Mouse (Mus musculus) embryonic facial prominence, embryonic 13.5 days (tissue): Measurements from ENCODE around the gene Chrna4. TPM values are rescaled to one million over a fixed set of nuclear protein-coding genes. Genes with fewer than 3 reads are reported as not detected.

Experiments used
- ATAC-seq: fragments of 200-750 bp; cut with Nextera tagmentation; 2 replicates; pipeline ENCODE4 v1.8.0; 2017; ENCODE audit warnings: low read depth; ENCODE audit not compliant: insufficient number of reproducible peaks, insufficient read depth, low FRiP score, low TSS enrichment
- H3K27ac ChIP-seq: fragments of 300-500 bp; sonication (generic); 2 replicates; pipeline ENCODE4 v1.5.1; 2015; ENCODE audit warnings: moderate library complexity, mild to moderate bottlenecking, inconsistent platforms
- H3K27me3 ChIP-seq: fragments of 300-500 bp; sonication (generic); 2 replicates; pipeline ENCODE4 v1.6.1; 2015; ENCODE audit warnings: mild to moderate bottlenecking, inconsistent platforms
- H3K36me3 ChIP-seq: fragments of 300-500 bp; sonication (generic); 2 replicates; pipeline ENCODE4 v1.6.1; 2015; ENCODE audit warnings: mild to moderate bottlenecking, inconsistent platforms
- H3K4me1 ChIP-seq: fragments of 300-500 bp; sonication (generic); 2 replicates; pipeline ENCODE4 v1.6.1; 2015; ENCODE audit warnings: inconsistent platforms
- H3K4me2 ChIP-seq: fragments of 300-500 bp; sonication (generic); 2 replicates; pipeline ENCODE4 v1.6.1; 2015; ENCODE audit warnings: moderate library complexity, mild to moderate bottlenecking, inconsistent platforms
- H3K4me3 ChIP-seq: fragments of 300-500 bp; sonication (generic); 2 replicates; pipeline ENCODE4 v1.5.1; 2015; ENCODE audit warnings: mild to moderate bottlenecking, inconsistent platforms
- H3K9ac ChIP-seq: fragments of 300-500 bp; sonication (generic); 2 replicates; pipeline ENCODE4 v1.6.1; 2015; ENCODE audit warnings: mild to moderate bottlenecking, inconsistent platforms
- H3K9me3 ChIP-seq: fragments of 300-500 bp; sonication (generic); 2 replicates; pipeline ENCODE4 v1.6.1; 2016; ENCODE audit warnings: inconsistent platforms
- WGBS: fragments of 180-500 bp; shearing (Covaris S2); methylation state at CpG from one replicate; pipeline ENCODE4 v1.1.7; 2015; ENCODE audit warnings: mixed read lengths; 5-methylcytosine and 5-hydroxymethylcytosine counted together
- polyA plus RNA-seq: library from polyadenylated mRNA; unstranded; fragments of >200 nt; fragmentation: Nextera tagmentation; extraction: Ambion mirVana; gene quantifications from 2 replicates; pipeline ENCODE4 v1.2.1, GENCODE M21; 2015

Chrna4 gene
- polyA plus RNA-seq, result 0.73 and 1.8 TPM in 2 replicates

GRCm38 (mm10) chr2:181043437-181043836, at the start of gene Chrna4:
Gene Chrna4 (minus strand): TSS chr2:181043546.
- WGBS, result 47% methylated on average over 3 of the region's 3 CpGs
- Histone ChIP-seq H3K9me3 (no peaks in the 10 kb centered on the region), H3K36me3 (no peaks in the 10 kb centered on the region)

GRCm38 (mm10) chr2:181090123-181090522, 46.8 kb upstream of the Chrna4 start:
- Histone ChIP-seq H3K9ac (no peak overlapping the region), H3K9me3 (no peaks in the 10 kb centered on the region), H3K4me3 (no peak overlapping the region), H3K36me3 (no peaks in the 10 kb centered on the region), H3K27me3 (peaks cover 7% of the 10 kb centered on the region; the same call in 1 of the 2 replicates), H3K4me1 (no peaks in the 10 kb centered on the region), H3K27ac (no peak overlapping the region), H3K4me2 (no peak overlapping the region)
- WGBS, result 77% methylated on average over 3 of the region's 3 CpGs
- ATAC-seq, result no peak

More at GRCm38 (mm10) chr2:181043437-181043836, at the start of gene Chrna4:
- no peak within 1 kb of the TSS for H3K9ac ChIP-seq
- peaks cover 11% of the 10 kb centered on the region for H3K4me1 ChIP-seq
- peaks cover 47% of the 10 kb centered on the region for H3K27me3 ChIP-seq
- H3K27ac ChIP-seq, result no peak within 1 kb of the TSS
- no peak within 1 kb of the TSS for H3K4me3 ChIP-seq
- H3K4me2 ChIP-seq, result no peak within 1 kb of the TSS
- no peak for ATAC-seq

- H3K27me3 ChIP-seq, result no peaks in the 10 kb centered on the region
- no peak overlapping the region for H3K27ac ChIP-seq
- no peaks in the 10 kb centered on the region for H3K36me3 ChIP-seq
- no peak overlapping the region for H3K4me3 ChIP-seq
- no peaks in the 10 kb centered on the region for H3K9me3 ChIP-seq
- no peak for ATAC-seq
- 0 out of 2 replicates have a peak, but pooled peaks cover 4% of the 10 kb centered on the region for H3K4me1 ChIP-seq
- WGBS, result 62% methylated on average over 8 of the region's 8 CpGs
- no peak overlapping the region for H3K4me2 ChIP-seq
- no peak overlapping the region for H3K9ac ChIP-seq
Measured at GRCm38 (mm10) chr2:181084997-181085396, 41.7 kb upstream of the Chrna4 start.

- no peaks in the 10 kb centered on the region for H3K27me3 ChIP-seq
- H3K4me2 ChIP-seq, result no peak overlapping the region
- no peak overlapping the region for H3K9ac ChIP-seq
- no peak overlapping the region for H3K27ac ChIP-seq
- no peaks in the 10 kb centered on the region for H3K36me3 ChIP-seq
- H3K4me3 ChIP-seq, result no peak overlapping the region
- no peak for ATAC-seq
- H3K9me3 ChIP-seq, result no peaks in the 10 kb centered on the region
- WGBS, result 52% methylated on average over 4 of the region's 4 CpGs
- 0 out of 2 replicates have a peak, but pooled peaks cover 4% of the 10 kb centered on the region for H3K4me1 ChIP-seq
Measured at GRCm38 (mm10) chr2:181083945-181084344, 40.6 kb upstream of the Chrna4 start.

- Histone ChIP-seq H3K4me3 (no peak overlapping the region), H3K27ac (no peak overlapping the region), H3K4me2 (no peak overlapping the region), H3K4me1 (0 out of 2 replicates have a peak, but pooled peaks cover 4% of the 10 kb centered on the region), H3K27me3 (no peaks in the 10 kb centered on the region), H3K9ac (no peak overlapping the region), H3K36me3 (no peaks in the 10 kb centered on the region), H3K9me3 (no peaks in the 10 kb centered on the region)
- ATAC-seq, result no peak
- 61% methylated on average over 5 of the region's 5 CpGs for WGBS
Measured at GRCm38 (mm10) chr2:181080886-181081285, 37.5 kb upstream of the Chrna4 start.

- Histone ChIP-seq H3K4me2 (no peak overlapping the region), H3K9me3 (no peaks in the 10 kb centered on the region), H3K9ac (no peak overlapping the region), H3K36me3 (no peaks in the 10 kb centered on the region), H3K4me3 (no peak overlapping the region), H3K27me3 (no peaks in the 10 kb centered on the region), H3K27ac (no peak overlapping the region), H3K4me1 (0 out of 2 replicates have a peak, but pooled peaks cover 4% of the 10 kb centered on the region)
- 79% methylated on average over 2 of the region's 2 CpGs for WGBS
- ATAC-seq, result no peak
Measured at GRCm38 (mm10) chr2:181079518-181079917, 36.2 kb upstream of the Chrna4 start.

GRCm38 (mm10) chr2:181078908-181079307, 35.6 kb upstream of the Chrna4 start:
- no peak overlapping the region for H3K4me3 ChIP-seq
- H3K27me3 ChIP-seq, result no peaks in the 10 kb centered on the region
- ATAC-seq, result no peak
- WGBS, result 77% methylated on average over 2 of the region's 2 CpGs
- no peak overlapping the region for H3K4me2 ChIP-seq
- no peaks in the 10 kb centered on the region for H3K9me3 ChIP-seq
- H3K4me1 ChIP-seq, result 0 out of 2 replicates have a peak, but pooled peaks cover 4% of the 10 kb centered on the region
- no peaks in the 10 kb centered on the region for H3K36me3 ChIP-seq
- H3K9ac ChIP-seq, result no peak overlapping the region
- H3K27ac ChIP-seq, result no peak overlapping the region

GRCm38 (mm10) chr2:181075501-181075900, 32.2 kb upstream of the Chrna4 start:
- no peak overlapping the region for H3K4me2 ChIP-seq
- H3K27ac ChIP-seq, result no peak overlapping the region
- no peaks in the 10 kb centered on the region for H3K4me1 ChIP-seq
- ATAC-seq, result no peak
- H3K27me3 ChIP-seq, result no peaks in the 10 kb centered on the region
- H3K36me3 ChIP-seq, result no peaks in the 10 kb centered on the region
- no peak overlapping the region for H3K9ac ChIP-seq
- WGBS, result 86% methylated on average over 12 of the region's 12 CpGs
- no peaks in the 10 kb centered on the region for H3K9me3 ChIP-seq
- no peak overlapping the region for H3K4me3 ChIP-seq

GRCm38 (mm10) chr2:181072403-181072714, 29.0 kb upstream of the Chrna4 start:
- Histone ChIP-seq H3K27me3 (no peaks in the 10 kb centered on the region), H3K9me3 (no peaks in the 10 kb centered on the region), H3K9ac (no peak overlapping the region), H3K27ac (no peak overlapping the region), H3K4me2 (no peak overlapping the region), H3K36me3 (no peaks in the 10 kb centered on the region), H3K4me3 (no peak overlapping the region), H3K4me1 (no peaks in the 10 kb centered on the region)
- no peak for ATAC-seq
- WGBS, result 0% methylated on average over 1 of the region's 1 CpGs

- Histone ChIP-seq H3K4me3 (no peak overlapping the region), H3K36me3 (no peaks in the 10 kb centered on the region), H3K4me2 (no peak overlapping the region), H3K4me1 (no peaks in the 10 kb centered on the region), H3K27ac (no peak overlapping the region), H3K9me3 (no peaks in the 10 kb centered on the region), H3K27me3 (no peaks in the 10 kb centered on the region), H3K9ac (no peak overlapping the region)
- ATAC-seq, result no peak; the same call in 1 of the 2 replicates
- WGBS, result 53% methylated on average over 7 of the region's 7 CpGs
Measured at GRCm38 (mm10) chr2:181071706-181072402, 28.5 kb upstream of the Chrna4 start.

GRCm38 (mm10) chr2:181070136-181070535, 26.8 kb upstream of the Chrna4 start:
- no peak overlapping the region for H3K9ac ChIP-seq
- 56% methylated on average over 7 of the region's 7 CpGs for WGBS

GRCm38 (mm10) chr2:181068499-181068898, 25.2 kb upstream of the Chrna4 start:
- 74% methylated on average over 5 of the region's 5 CpGs for WGBS
- Histone ChIP-seq H3K9ac (no peak overlapping the region), H3K4me3 (no peak overlapping the region)

More at GRCm38 (mm10) chr2:181070136-181070535, 26.8 kb upstream of the Chrna4 start:
- Histone ChIP-seq H3K27ac (no peak overlapping the region), H3K27me3 (no peaks in the 10 kb centered on the region), H3K9me3 (no peaks in the 10 kb centered on the region), H3K36me3 (no peaks in the 10 kb centered on the region), H3K4me2 (no peak overlapping the region), H3K4me3 (no peak overlapping the region), H3K4me1 (no peaks in the 10 kb centered on the region)
- no peak for ATAC-seq

More at GRCm38 (mm10) chr2:181068499-181068898, 25.2 kb upstream of the Chrna4 start:
- Histone ChIP-seq H3K27ac (no peak overlapping the region), H3K4me2 (no peak overlapping the region), H3K27me3 (no peaks in the 10 kb centered on the region), H3K36me3 (no peaks in the 10 kb centered on the region), H3K9me3 (no peaks in the 10 kb centered on the region), H3K4me1 (no peaks in the 10 kb centered on the region)
- ATAC-seq, result no peak
